Mouse (Mus musculus) neural tube, embryonic 13.5 days (tissue): ENCODE measurements around the gene Midn. TPM values are rescaled to one million over a fixed set of nuclear protein-coding genes. Genes with fewer than 3 reads are reported as not detected.

Experiments used
- ATAC-seq: fragments of 200-750 bp; cut with Nextera tagmentation; 2 replicates; pipeline ENCODE4 v1.8.0; 2017; ENCODE audit warnings: low read depth, mild to moderate bottlenecking, moderate TSS enrichment, moderate library complexity
- H3K27ac ChIP-seq: fragments of 300-500 bp; sonication (generic); replicated peaks from 2 replicates; pipeline ENCODE4 v1.5.1; 2015; ENCODE audit warnings: moderate library complexity, mild to moderate bottlenecking, inconsistent platforms
- H3K27me3 ChIP-seq: fragments of 300-500 bp; sonication (generic); 2 replicates; pipeline ENCODE4 v1.6.1; 2015; ENCODE audit warnings: mild to moderate bottlenecking, inconsistent platforms
- H3K36me3 ChIP-seq: fragments of 300-500 bp; sonication (generic); 2 replicates; pipeline ENCODE4 v1.6.1; 2015; ENCODE audit warnings: mild to moderate bottlenecking, inconsistent platforms
- H3K4me1 ChIP-seq: fragments of 300-500 bp; sonication (generic); replicated peaks from 2 replicates; pipeline ENCODE4 v1.6.1; 2015; ENCODE audit warnings: inconsistent platforms
- H3K4me2 ChIP-seq: fragments of 300-500 bp; sonication (generic); 2 replicates; pipeline ENCODE4 v1.6.1; 2015; ENCODE audit warnings: inconsistent platforms, mild to moderate bottlenecking, moderate library complexity
- H3K4me3 ChIP-seq: fragments of 300-500 bp; sonication (generic); 2 replicates; pipeline ENCODE4 v1.5.1; 2015; ENCODE audit warnings: mild to moderate bottlenecking, inconsistent platforms
- H3K9ac ChIP-seq: fragments of 300-500 bp; sonication (generic); 2 replicates; pipeline ENCODE4 v1.6.1; 2015; ENCODE audit warnings: moderate library complexity, mild to moderate bottlenecking, inconsistent platforms
- H3K9me3 ChIP-seq: fragments of 300-500 bp; sonication (generic); 2 replicates; pipeline ENCODE4 v1.6.1; 2016; ENCODE audit warnings: inconsistent platforms
- WGBS: fragments of 180-500 bp; shearing (Covaris S2); methylation state at CpG from one replicate; pipeline ENCODE4 v1.1.7; 2015; 5-methylcytosine and 5-hydroxymethylcytosine counted together
- polyA plus RNA-seq: library from polyadenylated mRNA; unstranded; fragments of >200 nt; fragmentation: Nextera tagmentation; extraction: Ambion mirVana; gene quantifications from 2 replicates; pipeline ENCODE4 v1.2.1, GENCODE M21; 2015

Midn gene
- polyA plus RNA-seq, 1 experiment from 2014 or later = 31.0 TPM

- WGBS = 71% methylated on average over 5 of the region's 5 CpGs
- peaks cover 47% of the 10 kb centered on the region for H3K36me3 ChIP-seq
- H3K9me3 ChIP-seq = no peaks in the 10 kb centered on the region
- H3K4me3 ChIP-seq = peak overlapping the region; percentile 98
- ATAC-seq = no peak
- peak overlapping the region; percentile 100 for H3K9ac ChIP-seq
- no peaks in the 10 kb centered on the region for H3K27me3 ChIP-seq
- peaks cover 60% of the 10 kb centered on the region for H3K4me1 ChIP-seq
- peak overlapping the region; percentile 69 for H3K4me2 ChIP-seq
- H3K27ac ChIP-seq = peak overlapping the region; percentile 100
Observed at GRCm38 (mm10) chr10:80147146-80147718, 840 bp upstream of the Midn start.

GRCm38 (mm10) chr10:80148610-80149290, 678 bp downstream of the Midn start:
- H3K36me3 ChIP-seq = peaks cover 59% of the 10 kb centered on the region

GRCm38 (mm10) chr10:80149291-80150225, 1.5 kb downstream of the Midn start:
- under 1% methylated on average over 88 of the region's 88 CpGs for WGBS
- H3K9me3 ChIP-seq = no peaks in the 10 kb centered on the region
- peak overlapping the region; percentile 98 for H3K4me3 ChIP-seq
- peak overlapping the region; percentile 94 for H3K4me2 ChIP-seq
- peaks cover 65% of the 10 kb centered on the region for H3K4me1 ChIP-seq
- ATAC-seq = peak; percentile 85
- H3K27me3 ChIP-seq = no peaks in the 10 kb centered on the region
- peak overlapping the region; percentile 100 for H3K27ac ChIP-seq
- peak overlapping the region; percentile 100 for H3K9ac ChIP-seq
- peaks cover 59% of the 10 kb centered on the region for H3K36me3 ChIP-seq

More at GRCm38 (mm10) chr10:80148610-80149290, 678 bp downstream of the Midn start:
- peak overlapping the region; percentile 100 for H3K9ac ChIP-seq
- no peaks in the 10 kb centered on the region for H3K27me3 ChIP-seq
- peaks cover 62% of the 10 kb centered on the region for H3K4me1 ChIP-seq
- peak overlapping the region; percentile 100 for H3K27ac ChIP-seq
- WGBS = under 1% methylated on average over 56 of the region's 57 CpGs
- H3K4me3 ChIP-seq = peak overlapping the region; percentile 98
- H3K9me3 ChIP-seq = no peaks in the 10 kb centered on the region
- peak overlapping the region; percentile 69 for H3K4me2 ChIP-seq
- ATAC-seq = peak; percentile 36

GRCm38 (mm10) chr10:80150226-80151210, 2.4 kb downstream of the Midn start:
- Histone ChIP-seq H3K4me2 (peak overlapping the region; percentile 94), H3K4me3 (peak overlapping the region; percentile 98), H3K9ac (peak overlapping the region; percentile 100), H3K27ac (peak overlapping the region; percentile 100), H3K9me3 (no peaks in the 10 kb centered on the region), H3K27me3 (no peaks in the 10 kb centered on the region), H3K4me1 (peaks cover 66% of the 10 kb centered on the region), H3K36me3 (peaks cover 59% of the 10 kb centered on the region)
- WGBS = 0% methylated on average over 52 of the region's 71 CpGs
- no peak for ATAC-seq

- peaks cover 59% of the 10 kb centered on the region for H3K36me3 ChIP-seq
- no peaks in the 10 kb centered on the region for H3K27me3 ChIP-seq
- peaks cover 66% of the 10 kb centered on the region for H3K4me1 ChIP-seq
- peak overlapping the region; percentile 98 for H3K4me3 ChIP-seq
- ATAC-seq = no peak
- peak overlapping the region; percentile 100 for H3K9ac ChIP-seq
- peak overlapping the region; percentile 94 for H3K4me2 ChIP-seq
- 0% methylated on average over 24 of the region's 26 CpGs for WGBS
- peak overlapping the region; percentile 100 for H3K27ac ChIP-seq
- H3K9me3 ChIP-seq = no peaks in the 10 kb centered on the region
Observed at GRCm38 (mm10) chr10:80151211-80152034, 3.4 kb downstream of the Midn start.

GRCm38 (mm10) chr10:80152071-80152872, 4.2 kb downstream of the Midn start:
- Histone ChIP-seq H3K4me2 (peak overlapping the region; percentile 94), H3K36me3 (peaks cover 63% of the 10 kb centered on the region), H3K27ac (peak overlapping the region; percentile 100), H3K9ac (peak overlapping the region; percentile 100), H3K4me3 (peak overlapping the region; percentile 98), H3K4me1 (peaks cover 67% of the 10 kb centered on the region), H3K9me3 (no peaks in the 10 kb centered on the region), H3K27me3 (no peaks in the 10 kb centered on the region)
- no peak for ATAC-seq
- WGBS = 7% methylated on average over 15 of the region's 15 CpGs

- peaks cover 66% of the 10 kb centered on the region for H3K4me1 ChIP-seq
- H3K27me3 ChIP-seq = no peaks in the 10 kb centered on the region
- H3K4me3 ChIP-seq = peak overlapping the region; percentile 98
- peaks cover 67% of the 10 kb centered on the region for H3K36me3 ChIP-seq
- peak overlapping the region; percentile 100 for H3K27ac ChIP-seq
- no peak for ATAC-seq
- 43% methylated on average over 3 of the region's 3 CpGs for WGBS
- peak overlapping the region; percentile 100 for H3K9ac ChIP-seq
- no peaks in the 10 kb centered on the region for H3K9me3 ChIP-seq
- H3K4me2 ChIP-seq = peak overlapping the region; percentile 94
Observed at GRCm38 (mm10) chr10:80152873-80153260, 4.8 kb downstream of the Midn start.

GRCm38 (mm10) chr10:80153713-80154112, 5.6 kb downstream of the Midn start:
- 86% methylated on average over 19 of the region's 19 CpGs for WGBS
- Histone ChIP-seq H3K9ac (peak overlapping the region; percentile 100), H3K4me3 (peak overlapping the region; percentile 98), H3K4me2 (peak overlapping the region; percentile 94), H3K27me3 (no peaks in the 10 kb centered on the region), H3K27ac (peak overlapping the region; percentile 100), H3K9me3 (no peaks in the 10 kb centered on the region), H3K36me3 (peaks cover 69% of the 10 kb centered on the region), H3K4me1 (peaks cover 71% of the 10 kb centered on the region)
- no peak for ATAC-seq

- Histone ChIP-seq H3K9ac (peak overlapping the region; percentile 100), H3K36me3 (peaks cover 71% of the 10 kb centered on the region), H3K4me3 (0 out of 2 replicates have a peak overlapping the region, but pooled peaks have one; percentile 11)
Observed at GRCm38 (mm10) chr10:80154384-80154783, 6.3 kb downstream of the Midn start.

GRCm38 (mm10) chr10:80155277-80155676, 7.2 kb downstream of the Midn start:
- Histone ChIP-seq H3K27ac (peak overlapping the region; percentile 62), H3K4me3 (peak overlapping the region; percentile 6; the same call in 1 of the 2 replicates), H3K4me2 (no peak overlapping the region), H3K9me3 (no peaks in the 10 kb centered on the region), H3K36me3 (peaks cover 71% of the 10 kb centered on the region), H3K27me3 (no peaks in the 10 kb centered on the region), H3K4me1 (peaks cover 83% of the 10 kb centered on the region), H3K9ac (0 out of 2 replicates have a peak overlapping the region, but pooled peaks have one; percentile 100)
- no peak for ATAC-seq
- 43% methylated on average over 1 of the region's 1 CpGs for WGBS

More at GRCm38 (mm10) chr10:80154384-80154783, 6.3 kb downstream of the Midn start:
- 87% methylated on average over 7 of the region's 7 CpGs for WGBS
- no peaks in the 10 kb centered on the region for H3K27me3 ChIP-seq
- H3K9me3 ChIP-seq = no peaks in the 10 kb centered on the region
- peak overlapping the region; percentile 100; the same call in 1 of the 2 replicates for H3K27ac ChIP-seq
- peaks cover 78% of the 10 kb centered on the region for H3K4me1 ChIP-seq
- H3K4me2 ChIP-seq = peak overlapping the region; percentile 94
- no peak for ATAC-seq
